Mouse (Mus musculus) ES-Bruce4 (cell line): Measurements from ENCODE around the gene Sprr1b.

ENCODE experiments used
- CTCF ChIP-seq: IDR thresholded peaks from one replicate; pipeline ENCODE4 v1.8.1; 2011; ENCODE audit warnings: low read depth, low read length
- EP300 ChIP-seq: IDR thresholded peaks from 2 replicates; pipeline ENCODE4 v1.6.1; 2011; ENCODE audit warnings: low read depth, low read length; ENCODE audit not compliant: insufficient read depth
- POLR2A ChIP-seq: IDR thresholded peaks from one replicate; pipeline ENCODE4 v1.8.1; 2011; ENCODE audit warnings: low read length; ENCODE audit not compliant: insufficient read depth

GRCm38 (mm10) chr3:92486307-92486706 lies 47.7 kb upstream of the Sprr1b start:
- TF ChIP-seq CTCF (no peak), POLR2A (no peak), EP300 (no peak)
